Mouse (Mus musculus) CH12.LX (cell line): ENCODE data around the gene Abca1. TPM values are rescaled to one million over a fixed set of nuclear protein-coding genes. Genes with fewer than 3 reads are reported as not detected.
A peak's percentile ranks its signal among the peaks of the same experiment; 100 is the strongest.

Source experiments
- DNase-seq: peaks from one replicate; pipeline ENCODE4 v3.0.0-alpha.2; 2013; ENCODE audit errors: extremely low read depth
- H3K27ac ChIP-seq: 2 replicates; pipeline ENCODE4 v1.5.1; 2012; ENCODE audit warnings: low read depth, mild to moderate bottlenecking, control low read depth, moderate library complexity; ENCODE audit not compliant: insufficient read depth
- H3K27me3 ChIP-seq: replicated peaks from 2 replicates; pipeline ENCODE3; 2012; ENCODE audit warnings: inconsistent platforms
- H3K36me3 ChIP-seq, 2 experiments: replicated peaks in 1 of 2; 2 replicates each; pipeline versions ENCODE3 to v1.6.1; 2012; ENCODE audit warnings: inconsistent platforms in 1 of 2, low read length in 1 of 2, mild to moderate bottlenecking in 1 of 2, mixed read lengths in 1 of 2, moderate library complexity in 1 of 2; ENCODE audit not compliant: control insufficient read depth in 1 of 2, insufficient read depth in 1 of 2
- H3K4me1 ChIP-seq, 2 experiments: 2 replicates each; pipeline ENCODE4 v1.6.1; 2012; ENCODE audit warnings: inconsistent platforms in 1 of 2, moderate library complexity in 1 of 2; ENCODE audit not compliant: insufficient read depth in 2 of 2, control insufficient read depth in 1 of 2
- H3K4me2 ChIP-seq: 2 replicates; pipeline ENCODE4 v1.6.1; 2012; ENCODE audit warnings: low read depth, mild to moderate bottlenecking, control low read depth; ENCODE audit not compliant: poor library complexity, insufficient read depth, severe bottlenecking
- H3K4me3 ChIP-seq, 3 experiments: fragments of 150-350 bp in 1 of 3; sonication (generic) in 1 of 3; replicated peaks in 1 of 3; 2 replicates each; pipeline versions ENCODE3 to v1.5.1; 2011 to 2012; ENCODE audit warnings: low read depth in 2 of 3, low read length in 2 of 3, mild to moderate bottlenecking in 2 of 3, moderate library complexity in 2 of 3, control low read depth in 1 of 3, improper control_type of control experiment in 1 of 3, inconsistent platforms in 1 of 3, mixed read lengths in 1 of 3; ENCODE audit not compliant: poor library complexity in 1 of 3
- H3K79me2 ChIP-seq: replicated peaks from 2 replicates; pipeline ENCODE4 v1.6.1; 2012; ENCODE audit warnings: mild to moderate bottlenecking, moderate library complexity; ENCODE audit not compliant: control insufficient read depth, poor library complexity, insufficient read depth, severe bottlenecking; ENCODE audit errors: extremely low read depth
- H3K9ac ChIP-seq: 2 replicates; pipeline ENCODE4 v1.6.1; 2012; ENCODE audit warnings: low read depth, mild to moderate bottlenecking, control low read depth, moderate library complexity; ENCODE audit not compliant: insufficient read depth
- H3K9me3 ChIP-seq: replicated peaks from 2 replicates; pipeline ENCODE3; 2012; ENCODE audit warnings: low read length, inconsistent platforms, mixed read lengths
- BHLHE40 ChIP-seq: IDR thresholded peaks from 2 replicates; pipeline ENCODE4 v1.6.1; 2011; ENCODE audit warnings: mild to moderate bottlenecking, low read depth, low read length, improper control_type of control experiment
- CHD1 ChIP-seq: IDR thresholded peaks from 2 replicates; pipeline ENCODE4 v1.6.1; 2012; ENCODE audit warnings: low read depth, low read length, improper control_type of control experiment, inconsistent platforms
- CHD2 ChIP-seq: IDR thresholded peaks from 2 replicates; pipeline ENCODE4 v1.6.1; 2011; ENCODE audit warnings: low read length, improper control_type of control experiment
- CTCF ChIP-seq, 2 experiments: IDR thresholded peaks in 1 of 2; conservative IDR thresholded peaks in 1 of 2; 2 replicates each; pipeline ENCODE4 v1.5.1; 2011 to 2012; ENCODE audit warnings: low read depth in 2 of 2, low read length in 2 of 2, improper control_type of control experiment in 1 of 2, inconsistent platforms in 1 of 2, mild to moderate bottlenecking in 1 of 2, moderate library complexity in 1 of 2
- E2F4 ChIP-seq: IDR thresholded peaks from 2 replicates; pipeline ENCODE4 v1.6.1; 2011; ENCODE audit warnings: low read depth, low read length, improper control_type of control experiment; ENCODE audit not compliant: insufficient replicate concordance
- ELF1 ChIP-seq: IDR thresholded peaks from 2 replicates; pipeline ENCODE4 v1.6.1; 2014; ENCODE audit warnings: low read depth, mild to moderate bottlenecking, inconsistent platforms, low read length, improper control_type of control experiment
- EP300 ChIP-seq: IDR thresholded peaks from 2 replicates; pipeline ENCODE4 v1.6.1; 2011; ENCODE audit warnings: low read length, improper control_type of control experiment
- ETS1 ChIP-seq: conservative IDR thresholded peaks from 2 replicates; pipeline ENCODE4 v1.6.1; 2012; ENCODE audit warnings: low read depth, mild to moderate bottlenecking, inconsistent platforms, low read length, improper control_type of control experiment, moderate library complexity
- GABPA ChIP-seq: IDR thresholded peaks from 2 replicates; pipeline ENCODE4 v1.6.1; 2012; ENCODE audit warnings: low read depth, low read length, improper control_type of control experiment, inconsistent platforms; ENCODE audit not compliant: insufficient replicate concordance
- HCFC1 ChIP-seq: IDR thresholded peaks from 2 replicates; pipeline ENCODE4 v1.6.1; 2012; ENCODE audit warnings: low read depth, mild to moderate bottlenecking, inconsistent platforms, low read length, improper control_type of control experiment
- IRF4 ChIP-seq: IDR thresholded peaks from 2 replicates; pipeline ENCODE4 v1.6.1; 2014; ENCODE audit warnings: low read depth, mild to moderate bottlenecking, inconsistent platforms, low read length, improper control_type of control experiment
- JUN ChIP-seq: IDR thresholded peaks from 2 replicates; pipeline ENCODE4 v1.6.1; 2011; ENCODE audit warnings: low read depth, mild to moderate bottlenecking, low read length, improper control_type of control experiment, moderate library complexity; ENCODE audit not compliant: insufficient read depth
- JUND ChIP-seq: conservative IDR thresholded peaks from 2 replicates; pipeline ENCODE4 v1.6.1; 2011; ENCODE audit warnings: low read depth, low read length, improper control_type of control experiment
- MAFK ChIP-seq: IDR thresholded peaks from 2 replicates; pipeline ENCODE4 v1.6.1; 2011; ENCODE audit warnings: low read length, improper control_type of control experiment; ENCODE audit not compliant: insufficient replicate concordance
- MAX ChIP-seq: IDR thresholded peaks from 2 replicates; pipeline ENCODE4 v1.6.1; 2011; ENCODE audit warnings: low read length, improper control_type of control experiment
- MAZ ChIP-seq: IDR thresholded peaks from 2 replicates; pipeline ENCODE4 v1.6.1; 2012; ENCODE audit warnings: low read depth, mild to moderate bottlenecking, inconsistent platforms, low read length, improper control_type of control experiment, moderate library complexity
- MEF2A ChIP-seq: IDR thresholded peaks from 2 replicates; pipeline ENCODE4 v1.6.1; 2014; ENCODE audit warnings: low read depth, mild to moderate bottlenecking, inconsistent platforms, low read length, improper control_type of control experiment, borderline replicate concordance
- MXI1 ChIP-seq: IDR thresholded peaks from 2 replicates; pipeline ENCODE4 v1.6.1; 2011; ENCODE audit warnings: mild to moderate bottlenecking, low read depth, low read length, improper control_type of control experiment
- MYC ChIP-seq: IDR thresholded peaks from 2 replicates; pipeline ENCODE4 v1.6.1; 2011; ENCODE audit warnings: low read depth, mild to moderate bottlenecking, improper control_type of control experiment, low read length
- NELFE ChIP-seq: IDR thresholded peaks from 2 replicates; pipeline ENCODE4 v1.6.1; 2011; ENCODE audit warnings: low read depth, low read length, improper control_type of control experiment
- NRF1 ChIP-seq: IDR thresholded peaks from 2 replicates; pipeline ENCODE4 v1.6.1; 2014; ENCODE audit warnings: low read depth, mild to moderate bottlenecking, inconsistent platforms, low read length, improper control_type of control experiment, moderate library complexity
- PAX5 ChIP-seq: IDR thresholded peaks from 2 replicates; pipeline ENCODE4 v1.6.1; 2012; ENCODE audit warnings: low read length, inconsistent platforms, mixed read lengths
- POLR2A ChIP-seq: IDR thresholded peaks from 2 replicates; pipeline ENCODE4 v1.6.1; 2011; ENCODE audit warnings: low read depth, mild to moderate bottlenecking, improper control_type of control experiment, low read length
- POLR2AphosphoS2 ChIP-seq: IDR thresholded peaks from 2 replicates; pipeline ENCODE4 v1.6.1; 2011; ENCODE audit warnings: low read depth, low read length, improper control_type of control experiment
- RCOR1 ChIP-seq: conservative IDR thresholded peaks from 2 replicates; pipeline ENCODE4 v1.6.1; 2012; ENCODE audit warnings: low read depth, mild to moderate bottlenecking, inconsistent platforms, low read length, improper control_type of control experiment
- SIN3A ChIP-seq: IDR thresholded peaks from 2 replicates; pipeline ENCODE4 v1.6.1; 2012; ENCODE audit warnings: low read length, improper control_type of control experiment, inconsistent platforms
- TCF12 ChIP-seq: IDR thresholded peaks from 2 replicates; pipeline ENCODE4 v1.6.1; 2014; ENCODE audit warnings: low read depth, mild to moderate bottlenecking, inconsistent platforms, low read length, improper control_type of control experiment
- UBTF ChIP-seq: IDR thresholded peaks from 2 replicates; pipeline ENCODE4 v1.6.1; 2012; ENCODE audit warnings: low read depth, mild to moderate bottlenecking, inconsistent platforms, low read length, improper control_type of control experiment, moderate library complexity
- USF1 ChIP-seq: IDR thresholded peaks from 2 replicates; pipeline ENCODE4 v1.6.1; 2014; ENCODE audit warnings: low read depth, mild to moderate bottlenecking, inconsistent platforms, low read length, improper control_type of control experiment
- USF2 ChIP-seq: conservative IDR thresholded peaks from 2 replicates; pipeline ENCODE4 v1.6.1; 2011; ENCODE audit warnings: low read depth, low read length, improper control_type of control experiment
- ZC3H11A ChIP-seq: IDR thresholded peaks from 2 replicates; pipeline ENCODE4 v1.6.1; 2012; ENCODE audit warnings: low read depth, mild to moderate bottlenecking, inconsistent platforms, low read length, improper control_type of control experiment
- ZKSCAN1 ChIP-seq: IDR thresholded peaks from 2 replicates; pipeline ENCODE4 v1.6.1; 2012; ENCODE audit warnings: low read depth, inconsistent platforms, low read length, improper control_type of control experiment, borderline replicate concordance
- ZNF384 ChIP-seq: IDR thresholded peaks from 2 replicates; pipeline ENCODE4 v1.6.1; 2012; ENCODE audit warnings: low read depth, low read length, improper control_type of control experiment, inconsistent platforms
- dilution Hi-C: fragments of 300-500 bp; cut with MboI; formaldehyde crosslinking; loops from 2 replicates; pipeline ENCODE4 v1.14.3; 2020; ENCODE audit warnings: low sequenced_read_pairs; ENCODE audit not compliant: extremely low pct_unique_long_range_greater_than_20kb, extremely low pct_ligation_motif_present
- in situ Hi-C: fragments of 300-500 bp; cut with MboI; formaldehyde crosslinking; loops from 3 replicates; pipeline ENCODE4 v1.14.3; 2019; ENCODE audit warnings: low sequenced_read_pairs, low pct_ligation_motif_present, low pct_unique_long_range_greater_than_20kb, mixed read lengths
- polyA plus RNA-seq: library from polyadenylated mRNA; unstranded; fragments of >175 nt; gene quantifications from 2 replicates; pipeline ENCODE4 v1.2.1, GENCODE M21; 2012; ENCODE audit warnings: low read depth; ENCODE audit not compliant: insufficient read length
- total RNA-seq, 2 experiments: library from RNA; depleted of rRNA; stranded (reverse); fragments of 300-350 nt in 1 of 2; fragments of >200 nt in 1 of 2; gene quantifications; 2 replicates each; pipeline ENCODE4 v1.2.3; 2012 to 2014

Gene Abca1
- total and polyA plus RNA-seq, 3 experiments = 0.13 to 0.46 (median 0.35) TPM

- dilution Hi-C loops = no loop called here
- no peak overlapping the region for H3K27ac ChIP-seq
- H3K9me3 ChIP-seq = no peaks in the 10 kb centered on the region
- peaks cover 0 to 23% of the 10 kb centered on the region in 2 experiments; a peak in 2 of 4 replicates for H3K4me1 ChIP-seq
- H3K27me3 ChIP-seq = peaks cover 20% of the 10 kb centered on the region
- TF ChIP-seq USF1 = no peak
- TF ChIP-seq IRF4 = no peak
- TF ChIP-seq BHLHE40 = no peak
- no peak for TF ChIP-seq MAX
- TF ChIP-seq CHD2 = no peak
- no peak for TF ChIP-seq NELFE
- no peak for TF ChIP-seq ELF1
- TF ChIP-seq, all 38 proteins: peak for 0
- H3K79me2 ChIP-seq = no peaks in the 10 kb centered on the region
- DNase-seq = no peak
- in situ Hi-C loops = no loop called here
- no peak overlapping the region for H3K9ac ChIP-seq
- no peaks in the 10 kb centered on the region for H3K36me3 ChIP-seq
- H3K4me2 ChIP-seq = peak overlapping the region; percentile 59
- H3K4me3 ChIP-seq = peak overlapping the region in 2 of 3 experiments; percentile 26 to 51
Observed at GRCm38 (mm10) chr4:53159176-53159575, 519 bp downstream of the Abca1 start.

- Histone ChIP-seq H3K9ac (no peak overlapping the region), H3K79me2 (no peaks in the 10 kb centered on the region)
- TF ChIP-seq MAFK = no peak
- no peak for TF ChIP-seq RCOR1
- peak in 1 of 2 experiments; percentile 79; a peak in 2 of 4 replicates for TF ChIP-seq CTCF (conservative IDR thresholded peaks at IDR 0.05 in 1 of 2, IDR thresholded peaks at IDR 0.05 in 1 of 2; ENCODE audit: low read depth in 2 of 2, low read length in 2 of 2)
- no peak for TF ChIP-seq MAX
- no peak for TF ChIP-seq MYC
- no peak for TF ChIP-seq POLR2AphosphoS2
- TF ChIP-seq MAZ = no peak
- no peak for TF ChIP-seq ETS1
- TF ChIP-seq GABPA = no peak
- TF ChIP-seq UBTF = no peak
- no peak for TF ChIP-seq CHD1
- TF ChIP-seq BHLHE40 = 0 out of 2 replicates have a peak, but pooled peaks have one; percentile 26
- no peak for TF ChIP-seq USF2
- TF ChIP-seq TCF12 = 0 out of 2 replicates have a peak, but pooled peaks have one; percentile 29
- no peak for TF ChIP-seq EP300
- TF ChIP-seq HCFC1 = no peak
- TF ChIP-seq E2F4 = no peak
- TF ChIP-seq JUND = no peak
- no peak for TF ChIP-seq ZKSCAN1
- no peak for TF ChIP-seq ZC3H11A
- TF ChIP-seq MEF2A = no peak
- no peak for TF ChIP-seq MXI1
- no peak for TF ChIP-seq NRF1
- TF ChIP-seq ZNF384 = no peak
- no peak for TF ChIP-seq JUN
- no peak for TF ChIP-seq USF1
- no peak for TF ChIP-seq POLR2A
- TF ChIP-seq NELFE = no peak
- no peak for TF ChIP-seq PAX5
- TF ChIP-seq SIN3A = no peak
- TF ChIP-seq IRF4 = no peak
Observed at GRCm38 (mm10) chr4:53158634-53159033, 1.1 kb downstream of the Abca1 start.

More at GRCm38 (mm10) chr4:53158634-53159033, 1.1 kb downstream of the Abca1 start:
- DNase-seq = peak; percentile 37
- H3K4me3 ChIP-seq = peak overlapping the region in 1 of 3 experiments; percentile 51
- no peak overlapping the region for H3K27ac ChIP-seq
- in situ Hi-C loops = no loop called here
- H3K4me2 ChIP-seq = peak overlapping the region; percentile 59
- no peaks in the 10 kb centered on the region for H3K36me3 ChIP-seq
- peaks cover 0 to 23% of the 10 kb centered on the region in 2 experiments; a peak in 2 of 4 replicates for H3K4me1 ChIP-seq
- peaks cover 20% of the 10 kb centered on the region for H3K27me3 ChIP-seq
- no peaks in the 10 kb centered on the region for H3K9me3 ChIP-seq
- dilution Hi-C loops = no loop called here
